Mouse (Mus musculus): Measurements from ENCODE around the gene Fam149a. TPM values are rescaled to one million over a fixed set of nuclear protein-coding genes. Genes with fewer than 3 reads are reported as not detected.

The Fam149a gene
- polyA plus RNA-seq, 1 experiment from 2014 or later = 3.0 TPM

GRCm38 (mm10) chr8:45380598-45380997 is 1.5 kb downstream of the Fam149a start:
- WGBS = 26% methylated on average over 4 of the region's 4 CpGs
- ATAC-seq (replicated peaks; ENCODE audit: extremely low read depth, insufficient read depth, low FRiP score) = no peak

GRCm38 (mm10) chr8:45374071-45374470 is 8.0 kb downstream of the Fam149a start:
- peak; percentile 52; the same call in 1 of the 2 replicates for ATAC-seq (replicated peaks; ENCODE audit: extremely low read depth, insufficient read depth, low FRiP score)
- no peak overlapping the region for H3K9ac ChIP-seq (ENCODE audit: low read length)
- 49% methylated on average over 3 of the region's 3 CpGs for WGBS
- no peaks in the 10 kb centered on the region for H3K9me3 ChIP-seq (replicated peaks; ENCODE audit: control insufficient read depth, low read length)
- no peaks in the 10 kb centered on the region for H3K36me3 ChIP-seq (ENCODE audit: control insufficient read depth, insufficient read depth)
- H3K4me3 ChIP-seq (ENCODE audit: low read length) = no peak overlapping the region
- H3K4me2 ChIP-seq (ENCODE audit: low read depth, low read length) = no peak overlapping the region
- no peaks in the 10 kb centered on the region; the same call in 1 of the 2 replicates for H3K27me3 ChIP-seq (ENCODE audit: control insufficient read depth, insufficient read depth, low read length)
- no peaks in the 10 kb centered on the region for H3K4me1 ChIP-seq (ENCODE audit: control insufficient read depth, insufficient read depth, low read length)
- no peak overlapping the region for H3K27ac ChIP-seq (ENCODE audit: low read length)

More at GRCm38 (mm10) chr8:45380598-45380997, 1.5 kb downstream of the Fam149a start:
- H3K4me1 ChIP-seq (ENCODE audit: control insufficient read depth, insufficient read depth, low read length) = peaks cover 12% of the 10 kb centered on the region
- no peak overlapping the region for H3K4me3 ChIP-seq (ENCODE audit: low read length)
- H3K9me3 ChIP-seq (replicated peaks; ENCODE audit: control insufficient read depth, low read length) = no peaks in the 10 kb centered on the region
- peaks cover 11% of the 10 kb centered on the region for H3K27me3 ChIP-seq (ENCODE audit: control insufficient read depth, insufficient read depth, low read length)
- no peak overlapping the region for H3K4me2 ChIP-seq (ENCODE audit: low read depth, low read length)
- no peaks in the 10 kb centered on the region for H3K36me3 ChIP-seq (ENCODE audit: control insufficient read depth, insufficient read depth)
- no peak overlapping the region for H3K9ac ChIP-seq (ENCODE audit: low read length)
- no peak overlapping the region for H3K27ac ChIP-seq (ENCODE audit: low read length)

- ATAC-seq (replicated peaks; ENCODE audit: extremely low read depth, insufficient read depth, low FRiP score) = no peak
- Histone ChIP-seq H3K27ac (ENCODE audit: low read length) (no peak overlapping the region), H3K27me3 (ENCODE audit: control insufficient read depth, insufficient read depth, low read length) (no peaks in the 10 kb centered on the region), H3K9me3 (replicated peaks; ENCODE audit: control insufficient read depth, low read length) (no peaks in the 10 kb centered on the region), H3K4me1 (ENCODE audit: control insufficient read depth, insufficient read depth, low read length) (no peaks in the 10 kb centered on the region), H3K9ac (ENCODE audit: low read length) (no peak overlapping the region), H3K4me3 (ENCODE audit: low read length) (no peak overlapping the region), H3K36me3 (ENCODE audit: control insufficient read depth, insufficient read depth) (no peaks in the 10 kb centered on the region), H3K4me2 (ENCODE audit: low read depth, low read length) (no peak overlapping the region)
- WGBS = 83% methylated on average over 1 of the region's 1 CpGs
Observed at GRCm38 (mm10) chr8:45367154-45367553, 14.9 kb downstream of the Fam149a start.

- ATAC-seq (replicated peaks; ENCODE audit: extremely low read depth, insufficient read depth, low FRiP score) = no peak
- Histone ChIP-seq H3K9me3 (replicated peaks; ENCODE audit: control insufficient read depth, low read length) (no peaks in the 10 kb centered on the region), H3K4me2 (ENCODE audit: low read depth, low read length) (no peak overlapping the region), H3K27ac (ENCODE audit: low read length) (no peak overlapping the region), H3K27me3 (ENCODE audit: control insufficient read depth, insufficient read depth, low read length) (no peaks in the 10 kb centered on the region), H3K36me3 (ENCODE audit: control insufficient read depth, insufficient read depth) (no peaks in the 10 kb centered on the region), H3K4me3 (ENCODE audit: low read length) (no peak overlapping the region), H3K4me1 (ENCODE audit: control insufficient read depth, insufficient read depth, low read length) (no peaks in the 10 kb centered on the region), H3K9ac (ENCODE audit: low read length) (no peak overlapping the region)
- 76% methylated on average over 1 of the region's 1 CpGs for WGBS
Observed at GRCm38 (mm10) chr8:45363220-45363619, 18.9 kb downstream of the Fam149a start.

- 64% methylated on average over 6 of the region's 6 CpGs for WGBS
- Histone ChIP-seq H3K4me1 (ENCODE audit: control insufficient read depth, insufficient read depth, low read length) (no peaks in the 10 kb centered on the region), H3K9me3 (replicated peaks; ENCODE audit: control insufficient read depth, low read length) (no peaks in the 10 kb centered on the region), H3K9ac (ENCODE audit: low read length) (no peak overlapping the region), H3K4me3 (ENCODE audit: low read length) (no peak overlapping the region), H3K27me3 (ENCODE audit: control insufficient read depth, insufficient read depth, low read length) (no peaks in the 10 kb centered on the region), H3K27ac (ENCODE audit: low read length) (no peak overlapping the region), H3K36me3 (ENCODE audit: control insufficient read depth, insufficient read depth) (no peaks in the 10 kb centered on the region), H3K4me2 (ENCODE audit: low read depth, low read length) (no peak overlapping the region)
- ATAC-seq (replicated peaks; ENCODE audit: extremely low read depth, insufficient read depth, low FRiP score) = no peak
Observed at GRCm38 (mm10) chr8:45362323-45362722, 19.8 kb downstream of the Fam149a start.

GRCm38 (mm10) chr8:45359091-45359605 is 22.9 kb downstream of the Fam149a start:
- H3K4me2 ChIP-seq (ENCODE audit: low read depth, low read length) = peak overlapping the region; percentile 88; the same call in 1 of the 2 replicates
- H3K9me3 ChIP-seq (replicated peaks; ENCODE audit: control insufficient read depth, low read length) = no peaks in the 10 kb centered on the region
- H3K27ac ChIP-seq (ENCODE audit: low read length) = no peak overlapping the region
- no peaks in the 10 kb centered on the region for H3K4me1 ChIP-seq (ENCODE audit: control insufficient read depth, insufficient read depth, low read length)
- no peak for ATAC-seq (replicated peaks; ENCODE audit: extremely low read depth, insufficient read depth, low FRiP score)
- 81% methylated on average over 6 of the region's 6 CpGs for WGBS
- no peaks in the 10 kb centered on the region for H3K27me3 ChIP-seq (ENCODE audit: control insufficient read depth, insufficient read depth, low read length)
- no peaks in the 10 kb centered on the region for H3K36me3 ChIP-seq (ENCODE audit: control insufficient read depth, insufficient read depth)
- H3K9ac ChIP-seq (ENCODE audit: low read length) = no peak overlapping the region
- H3K4me3 ChIP-seq (ENCODE audit: low read length) = no peak overlapping the region; the same call in 1 of the 2 replicates

- Histone ChIP-seq H3K9me3 (replicated peaks; ENCODE audit: control insufficient read depth, low read length) (no peaks in the 10 kb centered on the region), H3K4me2 (ENCODE audit: low read depth, low read length) (peak overlapping the region; percentile 88), H3K4me3 (ENCODE audit: low read length) (peak overlapping the region; percentile 55), H3K27ac (ENCODE audit: low read length) (no peak overlapping the region), H3K27me3 (ENCODE audit: control insufficient read depth, insufficient read depth, low read length) (no peaks in the 10 kb centered on the region), H3K9ac (ENCODE audit: low read length) (peak overlapping the region; percentile 76), H3K36me3 (ENCODE audit: control insufficient read depth, insufficient read depth) (no peaks in the 10 kb centered on the region), H3K4me1 (ENCODE audit: control insufficient read depth, insufficient read depth, low read length) (no peaks in the 10 kb centered on the region)
- ATAC-seq (replicated peaks; ENCODE audit: extremely low read depth, insufficient read depth, low FRiP score) = peak; percentile 52; the same call in 1 of the 2 replicates
- WGBS = 5% methylated on average over 49 of the region's 49 CpGs
Observed at GRCm38 (mm10) chr8:45358132-45358918, 23.8 kb downstream of the Fam149a start.

GRCm38 (mm10) chr8:45355809-45356208 is 26.3 kb downstream of the Fam149a start:
- Histone ChIP-seq H3K9ac (ENCODE audit: low read length) (no peak overlapping the region), H3K36me3 (ENCODE audit: control insufficient read depth, insufficient read depth) (no peaks in the 10 kb centered on the region), H3K27ac (ENCODE audit: low read length) (no peak overlapping the region), H3K9me3 (replicated peaks; ENCODE audit: control insufficient read depth, low read length) (no peaks in the 10 kb centered on the region), H3K27me3 (ENCODE audit: control insufficient read depth, insufficient read depth, low read length) (no peaks in the 10 kb centered on the region), H3K4me1 (ENCODE audit: control insufficient read depth, insufficient read depth, low read length) (no peaks in the 10 kb centered on the region), H3K4me2 (ENCODE audit: low read depth, low read length) (no peak overlapping the region), H3K4me3 (ENCODE audit: low read length) (no peak overlapping the region)
- ATAC-seq (replicated peaks; ENCODE audit: extremely low read depth, insufficient read depth, low FRiP score) = no peak
- 86% methylated on average over 6 of the region's 6 CpGs for WGBS

- no peak overlapping the region for H3K9ac ChIP-seq (ENCODE audit: low read length)
- H3K36me3 ChIP-seq (ENCODE audit: control insufficient read depth, insufficient read depth) = 0 out of 2 replicates have a peak, but pooled peaks cover 2% of the 10 kb centered on the region
- no peaks in the 10 kb centered on the region for H3K27me3 ChIP-seq (ENCODE audit: control insufficient read depth, insufficient read depth, low read length)
- 8% methylated on average over 6 of the region's 6 CpGs for WGBS
- H3K27ac ChIP-seq (ENCODE audit: low read length) = no peak overlapping the region
- no peaks in the 10 kb centered on the region for H3K4me1 ChIP-seq (ENCODE audit: control insufficient read depth, insufficient read depth, low read length)
- ATAC-seq (replicated peaks; ENCODE audit: extremely low read depth, insufficient read depth, low FRiP score) = peak; percentile 55; the same call in 1 of the 2 replicates
- H3K9me3 ChIP-seq (replicated peaks; ENCODE audit: control insufficient read depth, low read length) = no peaks in the 10 kb centered on the region
- no peak overlapping the region for H3K4me3 ChIP-seq (ENCODE audit: low read length)
- H3K4me2 ChIP-seq (ENCODE audit: low read depth, low read length) = no peak overlapping the region; the same call in 1 of the 2 replicates
Observed at GRCm38 (mm10) chr8:45345031-45345430, 37.1 kb downstream of the Fam149a start.
